Mouse (Mus musculus): ENCODE measurements around the gene Hmox1.

Gene Hmox1

DNA sequence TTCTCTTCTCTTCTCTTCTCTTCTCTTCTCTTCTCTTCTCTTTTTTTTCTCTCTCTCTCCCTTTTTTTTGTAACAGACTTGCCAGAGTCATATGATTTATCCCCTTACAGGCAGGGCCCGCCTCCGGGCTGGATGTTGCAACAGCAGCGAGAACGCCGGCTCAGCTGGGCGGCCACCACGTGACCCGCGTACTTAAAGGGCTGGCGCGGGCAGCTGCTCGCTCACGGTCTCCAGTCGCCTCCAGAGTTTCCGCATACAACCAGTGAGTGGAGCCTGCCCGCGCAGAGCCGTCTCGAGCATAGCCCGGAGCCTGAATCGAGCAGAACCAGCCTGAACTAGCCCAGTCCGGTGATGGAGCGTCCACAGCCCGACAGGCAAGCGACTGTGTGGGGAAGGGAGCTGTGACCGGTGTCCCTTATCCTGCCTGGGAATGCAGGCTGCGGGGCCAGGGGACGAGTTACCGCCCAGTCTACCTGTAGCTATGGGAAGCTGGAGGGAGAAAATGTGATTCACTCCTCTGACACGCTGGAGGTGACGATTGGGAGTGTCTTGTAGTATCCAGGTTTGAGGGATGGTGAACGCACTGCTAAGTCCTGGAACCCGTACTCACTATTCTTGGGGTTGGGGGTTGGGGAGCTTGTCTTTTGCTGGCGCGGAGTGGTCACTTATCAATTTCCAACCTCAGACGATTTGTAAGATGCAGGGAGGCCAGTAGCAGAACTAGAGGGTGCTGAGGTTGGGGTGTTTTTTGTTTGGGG is at the start of gene Hmox1:
Hmox1 (plus strand) TSS at position 223 of the 758 bp plus-strand sequence.
- peak; percentile 60 for DNase-seq (ENCODE audit: low read depth)

DNA sequence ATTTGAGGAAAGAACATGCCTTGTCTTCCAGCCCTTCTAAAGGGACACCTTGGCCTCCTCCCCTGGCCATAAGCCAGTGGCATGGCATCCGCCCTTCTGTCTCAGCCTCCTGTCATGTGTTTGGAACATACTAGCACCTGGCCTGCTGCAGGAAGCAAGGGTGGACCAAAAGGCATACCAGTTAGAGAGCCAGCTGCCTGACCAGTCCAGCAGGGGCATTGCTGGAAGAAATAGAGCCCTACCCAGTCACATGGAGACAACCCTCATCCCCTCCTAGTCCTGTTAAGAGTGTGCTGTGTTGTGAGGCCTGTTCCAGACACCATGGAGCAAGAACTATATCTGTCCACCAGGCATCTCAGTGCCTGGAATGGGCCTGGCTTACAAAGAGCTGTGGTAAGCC is 47.1 kb upstream of the Hmox1 start:
- DNase-seq (ENCODE audit: low read depth) = no peak

DNA sequence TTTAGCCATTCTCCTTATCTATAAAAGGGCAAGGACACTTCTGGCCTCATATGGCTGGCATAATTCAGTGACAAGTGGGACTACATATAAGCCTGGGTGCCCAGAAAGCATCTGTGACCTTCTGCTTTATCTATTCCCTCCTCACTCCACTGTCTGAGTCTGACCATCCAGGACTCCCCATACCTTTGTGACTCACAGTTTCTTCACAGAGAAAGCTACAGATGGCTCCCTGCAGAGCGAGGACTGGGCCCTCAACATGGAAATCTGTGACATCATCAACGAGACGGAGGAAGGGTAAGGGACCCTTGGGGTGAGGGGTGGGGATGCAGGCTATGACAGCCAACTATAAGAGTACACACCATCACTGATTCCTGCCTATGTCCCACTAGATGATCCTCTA is 45.6 kb upstream of the Hmox1 start:
- no peak for DNase-seq (ENCODE audit: low read depth)

DNA sequence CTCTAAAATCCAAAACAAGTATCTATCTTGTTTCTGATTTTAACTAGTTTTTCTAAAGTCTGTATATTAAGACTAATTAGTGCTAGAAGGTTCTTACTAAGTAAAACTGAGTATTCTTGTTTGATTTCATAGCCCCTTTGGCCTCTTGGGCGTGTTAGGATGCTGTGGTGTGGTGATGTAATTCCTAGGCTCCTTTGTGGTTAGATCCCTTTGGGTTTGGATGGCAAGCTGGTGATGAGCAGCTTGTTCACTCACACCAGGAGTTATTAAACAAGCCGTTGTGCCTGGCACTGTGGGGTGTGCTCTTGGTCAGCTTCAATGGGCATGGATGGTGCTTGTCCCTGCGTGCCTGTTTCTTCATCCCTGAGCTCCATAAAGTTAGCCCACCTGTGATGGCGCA is 40.1 kb upstream of the Hmox1 start:
- no peak for DNase-seq (ENCODE audit: low read depth)

DNA sequence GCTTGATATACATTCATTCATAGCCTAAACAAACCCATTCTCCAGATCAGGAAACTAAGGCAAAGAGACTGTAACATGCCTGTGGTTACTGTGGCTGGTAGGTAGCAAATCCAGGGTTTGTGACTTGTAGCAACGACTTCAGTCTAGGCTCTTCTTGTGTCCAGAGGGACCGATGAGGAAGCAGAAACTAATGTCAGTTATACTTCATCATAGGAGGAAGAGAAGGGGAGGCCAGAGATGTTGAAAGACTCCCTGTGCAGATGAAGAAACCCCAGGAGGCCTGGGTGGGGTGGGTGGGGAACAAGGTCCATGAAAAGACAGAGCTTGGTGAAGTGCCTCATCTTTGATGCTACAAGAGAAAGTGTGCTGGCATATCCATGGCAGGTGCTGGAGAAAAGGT is 37.7 kb upstream of the Hmox1 start:
- no peak for DNase-seq (ENCODE audit: low read depth)

DNA sequence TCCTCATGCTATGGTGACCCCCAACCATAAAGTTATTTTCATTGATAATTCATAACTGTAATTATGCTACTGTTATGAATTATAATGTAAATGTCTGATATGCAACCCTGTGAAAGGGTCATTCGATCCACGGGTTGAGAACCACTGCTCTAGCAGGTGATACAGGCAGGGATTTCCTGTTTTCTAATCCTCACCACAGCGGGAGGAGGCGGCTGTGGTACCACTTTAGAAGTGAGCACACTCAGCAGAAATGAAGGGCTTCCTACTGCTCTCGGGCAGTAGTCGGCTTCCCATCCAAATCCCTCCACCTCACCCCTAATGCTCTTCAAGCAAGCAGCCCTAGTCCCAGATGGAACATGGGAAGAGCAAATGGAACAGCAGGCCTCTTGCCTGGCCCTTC is 33.4 kb upstream of the Hmox1 start:
- no peak for DNase-seq (ENCODE audit: low read depth)

DNA sequence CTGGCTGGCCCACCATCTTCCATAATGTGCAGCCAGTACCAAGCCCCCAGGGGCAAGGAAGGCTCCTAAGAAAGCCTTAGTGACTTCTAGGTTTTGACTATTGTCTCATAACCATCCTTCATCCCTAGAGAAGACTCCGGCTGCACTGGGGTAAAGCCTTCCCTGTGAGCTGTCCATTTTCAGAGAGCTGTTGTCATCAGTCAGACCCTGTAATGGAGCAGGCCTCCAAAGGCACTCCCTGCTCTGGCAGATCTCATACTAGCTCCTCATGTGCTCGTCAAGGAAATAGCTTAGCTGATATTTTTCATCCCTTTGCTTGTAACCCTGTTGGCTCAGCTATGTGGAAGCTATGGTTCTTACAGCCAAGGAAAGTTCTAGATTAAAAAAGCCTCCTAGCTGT is 32.6 kb upstream of the Hmox1 start:
- DNase-seq (ENCODE audit: low read depth) = no peak

DNA sequence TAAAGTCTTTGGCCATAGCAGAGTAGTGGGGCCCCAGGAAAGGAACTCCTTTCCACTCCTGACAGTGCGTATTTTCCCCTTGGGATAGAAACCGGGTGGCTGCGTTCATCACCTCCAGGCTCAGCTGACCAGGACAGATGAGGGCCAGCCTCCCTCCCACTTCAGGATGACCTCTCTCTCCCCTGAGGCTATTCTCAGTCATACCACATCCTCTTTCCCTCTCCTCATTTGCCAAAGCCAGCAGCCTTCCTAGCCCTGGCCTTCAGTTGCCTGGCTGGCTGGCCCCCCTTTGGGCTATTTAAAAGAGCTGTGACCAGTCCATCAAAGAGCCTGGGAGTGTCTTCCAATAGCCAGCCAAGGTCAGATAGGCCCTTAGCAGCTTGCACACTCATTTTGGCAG is 30.1 kb upstream of the Hmox1 start:
- DNase-seq (ENCODE audit: low read depth) = no peak

DNA sequence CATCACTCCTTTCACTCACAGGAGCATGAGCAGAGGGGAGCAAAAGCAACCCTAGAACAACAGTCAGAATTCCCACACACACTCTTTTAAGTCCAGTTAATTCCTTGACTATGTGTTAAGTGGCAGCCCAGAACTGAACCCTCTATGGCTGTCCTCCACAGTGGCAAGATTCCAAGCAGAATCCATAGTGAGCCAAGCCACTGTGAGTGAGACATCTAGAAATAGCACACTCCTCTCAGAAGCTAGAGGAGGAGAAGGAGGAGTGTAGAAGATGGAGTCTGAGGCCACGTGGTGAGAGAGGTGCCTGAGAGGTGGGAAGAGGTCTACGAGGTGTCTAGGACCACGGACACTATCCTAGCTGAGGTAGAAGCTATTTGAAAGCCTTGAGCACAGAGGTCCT is 28.6 kb upstream of the Hmox1 start:
- DNase-seq (ENCODE audit: low read depth) = no peak

DNA sequence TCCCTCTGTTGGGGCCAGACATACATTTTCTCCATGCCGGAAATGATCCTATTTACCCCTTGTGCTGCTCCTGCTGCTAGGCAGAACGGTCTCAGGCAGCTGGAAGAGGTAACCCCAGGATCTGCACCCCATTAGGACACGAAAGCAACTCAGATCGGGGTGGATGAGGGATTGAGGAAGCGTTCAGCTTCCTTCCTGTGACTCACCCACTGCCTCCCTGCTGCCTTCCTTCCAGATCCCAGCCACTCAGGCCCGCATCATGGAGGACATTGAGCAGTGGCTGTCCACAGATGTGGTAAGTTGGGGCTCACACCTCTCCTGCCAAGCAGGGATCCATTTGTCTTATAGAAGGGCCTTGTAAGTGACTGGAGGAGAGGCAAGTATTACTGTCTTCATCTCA is 26.1 kb upstream of the Hmox1 start:
- no peak for DNase-seq (ENCODE audit: low read depth)

DNA sequence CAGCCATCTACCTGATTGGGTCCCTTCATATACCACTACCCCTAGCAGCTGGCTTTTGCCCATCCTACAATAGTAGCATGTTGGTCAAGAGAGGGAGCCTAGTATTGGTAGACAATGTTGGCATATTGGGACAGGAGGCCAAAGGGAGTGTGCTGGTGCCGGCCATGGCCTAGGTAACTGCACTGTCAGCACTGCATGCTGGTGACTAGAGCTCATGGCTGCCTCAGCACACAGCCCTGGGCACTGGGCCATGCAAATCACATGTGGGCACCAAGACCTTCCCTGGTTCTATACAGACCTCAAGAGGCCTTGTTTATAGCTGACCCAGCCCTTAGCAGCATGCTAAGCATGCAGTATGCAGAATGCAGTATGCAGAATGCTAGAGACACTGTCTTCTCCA is 23.1 kb upstream of the Hmox1 start:
- no peak for DNase-seq (ENCODE audit: low read depth)

DNA sequence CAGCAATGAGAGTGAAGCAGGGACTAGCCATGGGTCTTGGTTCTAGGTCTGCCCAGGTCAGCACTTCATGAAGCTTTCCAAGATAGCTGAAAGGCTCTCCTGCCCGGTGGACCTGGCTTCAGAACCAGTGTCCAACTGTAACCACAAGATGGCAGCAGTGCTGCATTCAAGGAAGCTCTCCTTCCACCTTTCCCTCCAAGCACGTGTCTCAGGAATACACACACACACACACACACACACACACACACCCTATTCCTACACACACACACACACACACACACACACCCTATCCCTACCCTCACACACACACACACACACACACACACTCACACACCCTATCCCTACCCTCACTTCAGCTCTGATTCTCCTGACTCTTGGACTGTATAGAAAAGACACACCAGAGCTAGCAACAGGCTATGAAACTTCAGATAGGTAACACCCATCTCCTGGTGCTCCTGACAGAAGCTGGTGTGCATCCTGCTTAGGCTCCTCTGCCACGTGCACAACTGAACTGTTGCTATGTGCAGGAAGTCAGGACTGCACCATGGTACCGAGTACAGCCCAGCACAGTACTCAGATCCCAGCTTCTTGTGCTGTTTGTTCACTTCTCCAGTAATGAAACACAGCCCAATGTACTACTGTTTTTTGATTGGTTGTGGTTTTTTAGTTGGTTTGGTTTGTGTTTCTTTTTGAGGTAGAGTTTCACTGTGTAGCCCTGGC is 21.6 kb upstream of the Hmox1 start:
- peak; percentile 66 for DNase-seq (ENCODE audit: low read depth)

DNA sequence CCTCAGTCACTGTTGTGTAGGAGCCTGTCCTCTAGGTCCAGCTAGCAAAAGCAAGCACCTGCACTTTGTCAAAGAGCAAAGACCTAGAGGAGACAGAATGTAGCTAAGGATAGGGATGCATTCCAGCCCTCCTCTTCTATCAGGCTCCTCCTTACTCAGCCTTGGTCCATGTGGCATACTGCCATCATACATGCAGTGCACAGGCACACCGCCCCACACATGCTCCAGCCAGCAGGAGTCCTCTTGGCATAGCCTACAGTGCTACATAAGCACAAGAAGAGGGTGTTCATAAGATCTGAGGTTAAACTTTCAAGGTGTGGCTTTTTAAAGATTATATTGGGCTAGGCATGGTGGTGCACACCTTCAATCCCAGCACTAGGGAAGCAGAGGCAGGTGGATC is 18.5 kb upstream of the Hmox1 start:
- no peak for DNase-seq (ENCODE audit: low read depth)

DNA sequence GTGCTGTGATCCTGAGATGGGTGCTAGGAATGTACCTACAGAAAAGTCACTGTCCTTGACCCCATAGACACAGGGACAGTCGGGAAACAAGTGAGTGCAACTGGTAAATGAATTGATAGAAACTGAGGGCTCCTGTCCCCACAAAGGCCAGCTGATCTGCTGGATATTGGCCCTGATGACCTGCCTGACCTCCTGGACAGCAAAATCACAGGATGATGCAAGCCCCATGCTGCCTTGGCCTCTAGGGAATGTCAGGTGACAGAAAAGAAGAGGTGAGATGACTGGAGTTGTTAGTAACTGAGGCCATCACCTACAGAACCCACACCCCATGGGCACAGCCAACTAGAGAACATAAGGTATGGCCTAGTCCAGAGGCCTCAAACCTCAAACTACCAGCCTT is 15.2 kb upstream of the Hmox1 start:
- no peak for DNase-seq (ENCODE audit: low read depth)

DNA sequence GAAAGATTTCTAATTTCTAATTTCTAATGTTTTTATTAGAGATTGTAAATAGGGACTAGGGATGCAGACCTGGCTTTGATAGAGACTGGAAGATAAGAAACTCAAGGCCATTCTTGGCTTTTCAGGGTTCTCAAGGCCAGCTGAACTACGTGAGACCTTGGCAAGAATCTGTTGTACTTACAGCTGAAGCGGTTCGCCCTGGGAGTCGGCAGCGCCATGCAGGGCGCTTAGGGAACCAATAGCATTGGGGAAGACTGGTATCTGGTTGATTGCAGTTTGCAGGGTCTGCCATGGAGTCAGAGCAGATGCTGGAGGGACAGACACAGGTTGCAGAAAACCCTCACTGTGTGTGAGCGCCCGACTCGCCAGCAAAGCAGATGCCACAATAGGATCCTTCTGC is 14.6 kb upstream of the Hmox1 start:
- no peak for DNase-seq (ENCODE audit: low read depth)

DNA sequence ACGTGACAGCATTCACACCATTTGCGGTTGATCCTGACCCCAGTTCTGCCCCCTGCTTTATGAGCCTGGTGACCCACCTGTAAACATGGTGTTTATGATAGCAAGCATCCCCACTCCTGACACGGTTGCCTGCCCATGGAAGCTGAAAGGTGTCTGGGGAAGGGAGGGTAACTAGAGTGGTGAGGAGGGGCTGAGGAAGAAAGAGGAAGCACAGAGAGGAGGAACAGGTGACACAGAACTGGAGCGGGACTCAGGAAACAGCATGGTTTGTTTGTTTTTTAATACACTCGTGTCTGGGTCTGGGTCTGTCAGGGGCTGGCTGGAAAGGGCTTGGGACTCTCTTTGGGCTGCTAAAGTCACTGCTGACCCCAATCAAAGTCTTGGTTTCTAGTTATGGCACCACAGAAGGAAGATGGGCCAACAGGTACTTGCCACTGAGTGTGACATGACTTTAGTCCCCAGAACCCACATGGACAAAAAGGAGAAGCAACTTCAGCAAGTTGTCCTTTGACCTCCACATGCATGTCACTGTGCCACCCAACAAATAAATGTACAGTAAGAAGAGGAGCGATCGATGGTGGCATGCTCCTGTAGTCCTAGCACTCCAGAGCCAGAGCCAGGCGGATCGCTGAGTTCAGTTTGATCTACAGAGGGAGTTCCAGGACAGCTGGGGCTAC is 11.9 kb upstream of the Hmox1 start:
- DNase-seq (ENCODE audit: low read depth) = no peak

DNA sequence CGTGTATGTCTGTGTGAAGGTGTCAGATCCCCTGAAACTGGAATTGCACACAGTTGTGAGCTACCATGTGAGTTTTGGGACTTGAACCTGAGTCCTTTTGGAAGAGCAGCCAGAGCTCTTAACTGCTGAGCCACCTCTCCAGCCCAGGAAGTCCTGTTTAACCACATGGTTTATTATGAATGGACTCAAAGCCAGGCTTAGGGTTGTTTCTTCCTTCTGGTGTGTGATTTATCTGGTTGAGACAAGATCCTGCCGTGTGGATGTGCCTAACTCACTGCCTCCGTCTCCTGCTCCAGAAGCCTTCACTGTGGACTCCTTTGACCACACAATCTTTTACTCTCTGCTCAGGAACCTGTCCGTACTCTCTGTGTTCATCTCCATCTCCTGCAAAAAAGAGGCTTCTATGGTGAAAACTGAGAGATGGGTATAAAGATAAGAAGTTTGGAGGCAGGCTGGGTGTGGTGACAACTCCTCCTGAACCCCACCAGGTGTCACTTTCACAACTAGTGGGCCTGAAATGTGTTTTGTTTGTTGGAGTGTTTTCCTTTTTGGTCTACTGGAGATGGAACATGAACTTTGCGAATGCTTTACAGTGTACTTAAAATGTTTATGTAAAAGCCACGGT is 11.1 kb upstream of the Hmox1 start:
- DNase-seq (ENCODE audit: low read depth) = no peak

DNA sequence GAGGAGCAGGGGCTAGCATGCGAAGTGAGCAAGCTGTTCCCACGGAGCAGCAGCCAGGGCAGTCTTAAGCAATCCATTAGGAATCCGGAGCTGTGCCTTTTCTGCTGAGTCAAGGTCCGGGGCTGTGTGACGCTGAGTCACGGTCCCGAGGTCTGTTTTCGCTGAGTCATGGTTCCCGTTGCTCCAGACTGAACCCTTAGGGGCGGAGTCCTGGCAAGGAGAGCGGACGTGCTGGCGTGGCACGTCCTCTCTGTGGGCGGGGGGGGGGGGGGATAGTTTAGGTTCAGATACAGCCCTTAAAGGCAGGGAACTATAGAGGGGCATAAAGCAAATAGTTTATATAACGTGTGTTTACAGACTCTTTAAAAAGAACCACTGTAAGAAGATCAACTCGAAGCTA is 9.6 kb upstream of the Hmox1 start:
- peak; percentile 92 for DNase-seq (ENCODE audit: low read depth)

DNA sequence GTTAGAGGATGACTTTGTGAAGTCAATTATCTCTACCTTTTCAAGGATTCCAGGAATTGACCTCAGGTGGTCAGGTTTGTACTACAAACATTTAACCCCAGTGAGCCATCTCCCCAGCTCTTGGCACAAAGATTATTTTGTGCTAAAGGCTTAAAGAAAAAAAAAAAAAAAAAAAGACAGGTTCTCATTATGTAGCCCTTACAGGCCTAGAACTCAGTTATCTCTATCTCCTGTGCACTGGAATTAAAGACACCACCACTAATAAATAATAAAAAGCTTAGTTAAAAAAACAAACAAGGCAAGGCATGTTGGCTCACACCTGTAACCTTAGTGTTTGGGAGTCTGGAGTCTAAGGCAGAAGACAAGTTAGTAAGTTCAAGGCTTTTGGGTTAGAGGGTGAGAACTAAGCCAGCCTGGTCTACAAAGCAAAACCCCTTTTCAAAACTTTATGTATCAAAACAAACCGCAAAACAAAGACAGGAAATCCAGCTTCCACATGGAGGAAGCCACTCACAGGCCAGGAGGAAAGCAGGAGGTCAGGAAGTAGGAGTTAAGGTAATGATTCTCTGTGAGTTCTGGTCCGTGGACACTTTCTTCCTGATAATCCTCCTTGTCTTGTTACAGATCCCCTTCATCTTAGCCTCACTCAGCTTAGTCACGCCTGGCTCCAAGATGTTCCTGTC is 8.9 kb upstream of the Hmox1 start:
- DNase-seq (ENCODE audit: low read depth) = no peak

DNA sequence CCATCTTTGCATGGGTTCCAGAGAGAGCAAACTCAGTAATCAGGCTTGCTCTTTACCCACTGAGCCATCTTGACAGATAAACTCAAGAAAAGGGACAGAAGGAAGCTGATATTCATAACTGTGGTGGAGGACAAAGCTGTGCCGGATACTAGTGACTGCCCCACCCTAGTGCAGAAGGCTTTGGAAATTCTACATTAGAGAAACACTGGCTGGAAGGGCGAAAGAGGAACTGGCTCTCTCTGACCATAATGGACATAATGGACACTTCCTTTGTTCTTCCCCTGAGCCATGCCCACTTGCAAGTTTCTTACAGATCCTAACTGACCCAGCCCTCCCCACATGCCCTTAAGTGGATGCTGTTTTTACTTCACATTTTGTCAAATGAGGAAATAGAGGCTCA is 7.4 kb upstream of the Hmox1 start:
- DNase-seq (ENCODE audit: low read depth) = no peak

DNA sequence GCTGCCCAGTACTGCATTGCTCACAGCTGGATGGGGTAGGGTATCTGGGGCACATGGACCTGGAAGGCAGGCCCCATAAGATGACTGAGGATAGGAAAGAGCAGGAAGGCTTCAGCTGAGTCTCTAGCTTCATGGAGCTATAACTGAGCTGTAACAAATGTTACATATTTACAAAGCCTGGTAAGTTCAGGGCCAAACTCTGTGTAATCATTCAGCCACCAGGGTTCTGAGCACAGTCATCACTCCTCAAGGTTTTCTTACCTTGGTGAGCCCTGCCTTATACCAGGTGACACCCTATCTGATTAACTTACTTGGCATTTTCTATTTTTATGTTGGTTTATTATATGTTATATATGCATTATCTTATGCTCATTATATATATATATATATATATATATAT is 6.3 kb upstream of the Hmox1 start:
- no peak for DNase-seq (ENCODE audit: low read depth)

All from c-Kit-positive CD71-positive TER-119-negative erythroid progenitor cells, embryonic 14.5 days (primary cell).